Mouse (Mus musculus) E14TG2a.4 (cell line): Measurements from ENCODE around the gene Henmt1.

Source experiments
- CTCF ChIP-seq: conservative IDR thresholded peaks from 2 replicates; pipeline ENCODE4 v1.5.1; 2014; ENCODE audit warnings: low read length
- NANOG ChIP-seq: IDR thresholded peaks from 2 replicates; pipeline ENCODE4 v1.6.1; 2014; ENCODE audit warnings: borderline replicate concordance, low read length, mixed read lengths
- POU5F1 ChIP-seq: IDR thresholded peaks from 2 replicates; pipeline ENCODE4 v1.6.1; 2014; ENCODE audit warnings: low read length, borderline replicate concordance

- TF ChIP-seq CTCF, result no peak
- TF ChIP-seq NANOG, result no peak
- TF ChIP-seq POU5F1, result no peak
Observed at GRCm38 (mm10) chr3:108981946-108982345, 42.3 kb downstream of the Henmt1 start.
